Mouse (Mus musculus) heart, adult 2 months (tissue): ENCODE measurements around the gene Rasgrp2. TPM values are rescaled to one million over a fixed set of nuclear protein-coding genes. Genes with fewer than 3 reads are reported as not detected.

ENCODE experiments used
- DNase-seq, 2 experiments: peaks; one replicate each; pipeline ENCODE4 v3.0.0; 2021
- H3K27ac ChIP-seq: fragments of 200-600 bp; 2 replicates; pipeline ENCODE4 v1.8.1; 2022
- H3K27me3 ChIP-seq: fragments of 200-500 bp; 2 replicates; pipeline ENCODE4 v1.6.1; 2012; ENCODE audit warnings: mild to moderate bottlenecking, low read length, inconsistent platforms, mixed read lengths; ENCODE audit not compliant: control insufficient read depth, insufficient read depth
- H3K36me3 ChIP-seq: fragments of 200-500 bp; 2 replicates; pipeline ENCODE4 v1.6.1; 2012; ENCODE audit warnings: low read length, inconsistent platforms; ENCODE audit not compliant: control insufficient read depth, insufficient read depth
- H3K4me1 ChIP-seq: fragments of 200-500 bp; 2 replicates; pipeline ENCODE4 v1.6.1; 2011; ENCODE audit warnings: low read length; ENCODE audit not compliant: control insufficient read depth, insufficient read depth
- H3K4me3 ChIP-seq: fragments of 200-600 bp; 2 replicates; pipeline ENCODE4 v1.8.1; 2022
- H3K79me2 ChIP-seq: fragments of 200-500 bp; replicated peaks from 2 replicates; pipeline ENCODE4 v1.6.1; 2012; ENCODE audit warnings: mild to moderate bottlenecking, inconsistent platforms, low read length, moderate library complexity, mixed read lengths; ENCODE audit not compliant: control insufficient read depth, insufficient read depth
- H3K9ac ChIP-seq: fragments of 200-500 bp; 2 replicates; pipeline ENCODE4 v1.6.1; 2012; ENCODE audit warnings: low read depth, mild to moderate bottlenecking, control low read depth, inconsistent platforms, low read length, mixed read lengths
- CTCF ChIP-seq: fragments of 200-600 bp; IDR thresholded peaks from 2 replicates; pipeline ENCODE4 v1.8.1; 2022; ENCODE audit warnings: antibody characterized with exemption, mild to moderate bottlenecking, moderate library complexity
- EP300 ChIP-seq: fragments of 200-500 bp; IDR thresholded peaks from 2 replicates; pipeline ENCODE4 v1.6.1; 2011; ENCODE audit warnings: low read depth, low read length, control low read depth; ENCODE audit not compliant: insufficient read depth
- POLR2A ChIP-seq: fragments of 200-500 bp; IDR thresholded peaks from 2 replicates; pipeline ENCODE4 v1.6.1; 2011; ENCODE audit warnings: mild to moderate bottlenecking, low read depth, low read length, control low read depth; ENCODE audit not compliant: insufficient read depth
- WGBS: fragments of 180-500 bp; shearing (Covaris S2); methylation state at CpG from one replicate; pipeline ENCODE4 v1.1.7; 2018; 5-methylcytosine and 5-hydroxymethylcytosine counted together
- intact Hi-C: fragments of 180-260 bp; cut with DNase I; formaldehyde crosslinking; loops from one replicate; pipeline ENCODE4 v1.15.1; 2025
- polyA plus RNA-seq: library from polyadenylated mRNA; depleted of rRNA; stranded (reverse); fragments of >200 nt; gene quantifications from 2 replicates; pipeline ENCODE4 v1.2.3, GENCODE M21; 2012
- total RNA-seq, 2 experiments: library from RNA; stranded (reverse); gene quantifications; 2 replicates each; pipeline ENCODE4 v1.2.3; 2021

The Rasgrp2 gene
- total and polyA plus RNA-seq, 3 experiments, result 43.3 to 97.2 (median 48.0) TPM

- Histone ChIP-seq H3K27ac (peak overlapping the region; percentile 91), H3K4me3 (peak overlapping the region; percentile 55), H3K4me1 (peaks cover 4% of the 10 kb centered on the region; the same call in 1 of the 2 replicates), H3K9ac (peak overlapping the region; percentile 83), H3K79me2 (no peaks in the 10 kb centered on the region), H3K36me3 (0 out of 2 replicates have a peak, but pooled peaks cover 3% of the 10 kb centered on the region), H3K27me3 (no peaks in the 10 kb centered on the region)
- TF ChIP-seq EP300, result peak; percentile 65; the same call in 1 of the 2 replicates
- TF ChIP-seq CTCF, result no peak
- DNase-seq, result peak; percentile 67 to 68
- 17% methylated on average over 9 of the region's 9 CpGs for WGBS
- intact Hi-C loops, result loop anchor here (1.0 kb wide), 1 partner anchor 50 kb away; no protein-coding TSS in a partner anchor
Measured at GRCm38 (mm10) chr19:6401951-6402350, 2.8 kb downstream of the Rasgrp2 start.

GRCm38 (mm10) chr19:6403869-6404268 is 4.7 kb downstream of the Rasgrp2 start:
- no peaks in the 10 kb centered on the region for H3K36me3 ChIP-seq
- intact Hi-C loops, result no loop called here
- DNase-seq, result no peak
- no peak overlapping the region for H3K27ac ChIP-seq
- no peak for TF ChIP-seq CTCF
- no peak for TF ChIP-seq EP300
- no peak for TF ChIP-seq POLR2A
- WGBS, result 85% methylated on average over 10 of the region's 10 CpGs
- no peaks in the 10 kb centered on the region for H3K79me2 ChIP-seq
- H3K4me1 ChIP-seq, result peaks cover 4% of the 10 kb centered on the region; the same call in 1 of the 2 replicates
- H3K4me3 ChIP-seq, result no peak overlapping the region
- H3K9ac ChIP-seq, result no peak overlapping the region
- H3K27me3 ChIP-seq, result no peaks in the 10 kb centered on the region

- no peak for DNase-seq
- Histone ChIP-seq H3K27ac (no peak overlapping the region), H3K4me3 (no peak overlapping the region), H3K79me2 (no peaks in the 10 kb centered on the region), H3K9ac (no peak overlapping the region), H3K4me1 (peaks cover 3% of the 10 kb centered on the region; the same call in 1 of the 2 replicates), H3K27me3 (no peaks in the 10 kb centered on the region), H3K36me3 (no peaks in the 10 kb centered on the region)
- intact Hi-C loops, result no loop called here
- WGBS, result 65% methylated on average over 10 of the region's 10 CpGs
- TF ChIP-seq CTCF (no peak), POLR2A (no peak), EP300 (no peak)
Measured at GRCm38 (mm10) chr19:6405433-6405832, 6.3 kb downstream of the Rasgrp2 start.

- no peak for DNase-seq
- intact Hi-C loops, result no loop called here
- no peak overlapping the region for H3K4me3 ChIP-seq
- H3K27me3 ChIP-seq, result no peaks in the 10 kb centered on the region
- WGBS, result 84% methylated on average over 8 of the region's 8 CpGs
- H3K27ac ChIP-seq, result no peak overlapping the region
- TF ChIP-seq CTCF, result no peak
- H3K4me1 ChIP-seq, result peaks cover 3% of the 10 kb centered on the region; the same call in 1 of the 2 replicates
- no peaks in the 10 kb centered on the region for H3K36me3 ChIP-seq
- no peak overlapping the region for H3K9ac ChIP-seq
- H3K79me2 ChIP-seq, result no peaks in the 10 kb centered on the region
Measured at GRCm38 (mm10) chr19:6407109-6407508, 8.0 kb downstream of the Rasgrp2 start.

GRCm38 (mm10) chr19:6407816-6408510 is 8.8 kb downstream of the Rasgrp2 start:
- 72% methylated on average over 16 of the region's 16 CpGs for WGBS
- no peaks in the 10 kb centered on the region for H3K27me3 ChIP-seq
- H3K36me3 ChIP-seq, result no peaks in the 10 kb centered on the region
- no peak overlapping the region for H3K4me3 ChIP-seq
- intact Hi-C loops, result no loop called here
- H3K4me1 ChIP-seq, result no peaks in the 10 kb centered on the region
- no peak for DNase-seq
- H3K9ac ChIP-seq, result no peak overlapping the region
- H3K27ac ChIP-seq, result no peak overlapping the region
- H3K79me2 ChIP-seq, result no peaks in the 10 kb centered on the region
- TF ChIP-seq EP300 (no peak), CTCF (no peak), POLR2A (no peak)

GRCm38 (mm10) chr19:6408749-6409148 is 9.6 kb downstream of the Rasgrp2 start:
- no peak for TF ChIP-seq EP300
- TF ChIP-seq POLR2A, result no peak
- TF ChIP-seq CTCF, result no peak
- DNase-seq, result no peak
- intact Hi-C loops, result no loop called here

More at GRCm38 (mm10) chr19:6408749-6409148, 9.6 kb downstream of the Rasgrp2 start:
- H3K36me3 ChIP-seq, result no peaks in the 10 kb centered on the region
- 70% methylated on average over 8 of the region's 8 CpGs for WGBS
- no peaks in the 10 kb centered on the region for H3K79me2 ChIP-seq
- H3K4me3 ChIP-seq, result no peak overlapping the region
- no peaks in the 10 kb centered on the region; the same call in 1 of the 2 replicates for H3K4me1 ChIP-seq
- no peak overlapping the region for H3K9ac ChIP-seq
- H3K27me3 ChIP-seq, result no peaks in the 10 kb centered on the region
- H3K27ac ChIP-seq, result no peak overlapping the region
